Mouse (Mus musculus) testis, postnatal 14 days (tissue): ENCODE results near the gene Ankmy2.

ENCODE experiments used
- DNase-seq: peaks from one replicate; pipeline ENCODE4 v3.0.0; 2021; ENCODE audit warnings: low spot score

The Ankmy2 gene

DNA sequence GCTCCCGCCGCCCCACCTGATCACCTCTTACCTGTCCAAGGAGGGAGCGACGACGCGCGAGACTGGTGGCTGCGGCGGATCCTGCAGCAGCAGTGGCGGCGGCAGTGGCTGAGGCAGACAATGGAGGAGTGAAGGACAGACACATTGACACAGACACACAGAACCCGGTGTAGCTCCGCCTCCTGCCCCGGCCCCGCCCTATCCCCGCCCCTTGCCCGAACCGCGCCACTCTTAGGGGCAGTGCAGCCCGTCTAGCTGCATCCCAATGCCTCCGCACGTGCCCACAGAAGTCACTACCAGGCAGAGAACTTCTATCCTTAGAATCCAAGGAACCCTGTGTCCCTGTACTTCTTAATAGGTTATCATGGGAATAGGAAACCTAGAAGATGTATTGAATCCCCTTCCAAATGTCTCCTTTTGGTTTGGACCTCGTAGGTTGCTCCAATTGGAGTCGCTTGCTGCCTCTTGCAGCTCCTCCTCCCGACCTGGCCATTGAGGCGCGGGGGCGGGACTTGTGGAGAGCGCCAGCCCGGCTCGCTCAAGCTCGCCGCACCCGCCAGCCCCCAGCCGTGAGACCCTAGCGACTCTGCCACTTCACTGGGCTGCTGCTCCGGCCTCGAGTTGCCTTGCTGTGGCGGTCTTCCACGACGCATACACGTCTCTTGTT lies at the start of gene Ankmy2:
TSS of gene Ankmy2 (plus strand) at position 478 of the 667 bp plus-strand sequence.
- peak; percentile 87 for DNase-seq

DNA sequence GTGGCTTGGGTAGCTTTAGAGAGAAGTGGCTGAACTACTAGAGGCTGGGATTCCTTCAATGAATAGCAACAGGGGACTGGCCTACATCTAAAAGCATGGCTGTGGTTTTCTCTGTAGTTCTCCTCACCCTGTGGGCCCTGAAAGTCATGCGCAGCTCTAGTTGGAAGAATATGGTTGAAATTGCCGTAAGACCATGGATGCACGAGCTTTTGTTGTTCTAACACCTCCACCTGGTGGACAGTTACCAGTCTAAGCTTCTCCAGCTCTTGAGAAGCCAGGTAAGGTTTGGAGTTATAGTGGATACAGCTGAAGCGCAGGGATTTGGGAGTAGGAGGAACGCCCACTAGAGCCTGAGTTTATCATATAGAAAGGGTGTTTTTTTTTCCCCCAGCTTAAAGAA lies 48.5 kb upstream of the Ankmy2 start:
- no peak for DNase-seq

DNA sequence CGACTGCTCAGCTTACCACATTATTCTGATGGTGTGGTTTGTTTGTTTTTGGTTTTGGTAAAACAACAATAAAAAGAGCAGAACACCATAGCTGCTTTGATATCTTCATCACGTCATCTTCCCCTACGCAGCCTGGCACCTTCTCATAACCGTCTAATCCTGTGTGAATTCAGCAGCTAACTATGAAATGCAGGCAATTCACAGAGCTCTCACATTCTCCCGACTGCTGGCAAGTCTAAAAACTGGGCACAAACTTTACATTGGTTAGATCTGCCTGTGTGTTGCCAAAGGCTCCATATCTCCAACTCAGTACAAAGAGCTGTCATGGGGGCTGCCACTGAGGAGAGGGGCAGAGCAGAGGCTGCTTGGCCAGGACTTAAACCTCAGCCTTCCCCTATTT lies 46.5 kb upstream of the Ankmy2 start:
- DNase-seq: no peak

DNA sequence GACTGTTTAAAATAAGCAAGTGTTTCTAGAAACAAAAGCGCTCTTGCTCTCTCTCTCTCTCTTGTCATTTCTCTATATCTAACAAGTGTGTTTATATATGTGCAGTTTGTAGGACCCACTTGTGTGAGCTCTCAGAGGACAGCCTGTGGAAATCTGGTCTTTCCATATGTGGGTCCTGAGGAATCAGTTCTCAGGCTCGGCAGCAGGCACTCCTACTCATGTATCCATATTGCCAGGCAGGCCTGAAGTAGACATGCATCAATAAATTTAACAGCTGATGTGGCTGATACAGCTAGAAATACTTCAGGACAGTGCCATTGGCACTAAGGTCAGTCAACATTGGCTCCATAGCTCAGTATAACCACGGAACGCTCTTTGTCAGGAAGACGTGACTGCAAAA lies 45.8 kb upstream of the Ankmy2 start:
- no peak for DNase-seq

DNA sequence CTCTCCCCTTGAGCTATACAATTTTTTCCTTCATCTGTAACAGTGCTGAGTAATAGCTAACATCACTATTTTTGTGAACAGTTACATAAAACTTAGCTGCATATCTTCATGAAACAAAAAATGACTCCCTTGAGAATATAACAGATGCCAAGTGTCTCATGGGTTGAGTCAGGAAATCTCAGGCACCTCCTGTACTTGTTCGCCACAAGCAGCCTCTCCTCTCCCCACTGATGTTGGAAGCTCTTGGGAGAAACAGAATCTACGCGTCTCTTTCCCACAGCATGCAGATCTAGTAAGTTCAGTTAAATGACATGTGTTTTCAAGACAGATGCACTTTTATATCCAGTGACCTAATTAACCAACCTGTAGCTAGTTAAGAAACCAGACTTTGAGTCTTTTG lies 44.8 kb upstream of the Ankmy2 start:
- DNase-seq: no peak

DNA sequence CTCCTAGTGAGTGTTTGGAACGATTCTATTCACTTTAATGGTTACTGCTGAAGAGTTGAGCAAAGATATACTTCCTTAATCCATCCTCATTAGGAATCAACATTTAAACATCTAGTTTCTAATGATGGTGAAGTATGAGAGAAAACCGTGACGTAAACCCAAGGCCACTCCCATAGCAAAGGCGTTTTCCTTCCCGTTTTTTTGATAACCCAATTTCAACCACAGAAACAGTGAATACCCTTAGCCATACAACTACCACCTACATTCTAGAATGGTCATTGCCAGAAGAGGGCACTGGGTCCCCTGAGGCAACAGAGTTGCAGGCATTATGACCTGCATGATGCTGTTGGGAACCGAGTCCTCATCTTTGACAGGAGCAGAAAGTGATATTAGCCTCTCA lies 39.8 kb upstream of the Ankmy2 start:
- DNase-seq: no peak

DNA sequence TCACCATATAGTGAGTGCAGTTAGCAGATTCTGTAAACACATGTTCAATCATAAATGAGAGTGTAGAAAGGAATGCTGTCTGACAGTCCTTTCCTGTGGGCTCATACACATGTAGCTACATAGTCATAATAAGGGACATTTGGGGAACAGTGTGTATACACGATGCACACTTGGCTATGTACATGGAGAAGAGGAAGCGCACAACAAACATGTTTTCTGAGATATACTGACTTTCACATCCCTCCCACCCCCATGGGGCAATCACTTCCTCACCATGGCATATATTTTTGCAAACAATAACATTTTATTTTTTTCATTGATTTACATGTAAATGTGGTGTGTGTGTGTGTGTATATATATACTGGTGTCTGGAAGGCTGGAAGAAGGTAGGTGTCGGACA lies 37.7 kb upstream of the Ankmy2 start:
- no peak for DNase-seq

DNA sequence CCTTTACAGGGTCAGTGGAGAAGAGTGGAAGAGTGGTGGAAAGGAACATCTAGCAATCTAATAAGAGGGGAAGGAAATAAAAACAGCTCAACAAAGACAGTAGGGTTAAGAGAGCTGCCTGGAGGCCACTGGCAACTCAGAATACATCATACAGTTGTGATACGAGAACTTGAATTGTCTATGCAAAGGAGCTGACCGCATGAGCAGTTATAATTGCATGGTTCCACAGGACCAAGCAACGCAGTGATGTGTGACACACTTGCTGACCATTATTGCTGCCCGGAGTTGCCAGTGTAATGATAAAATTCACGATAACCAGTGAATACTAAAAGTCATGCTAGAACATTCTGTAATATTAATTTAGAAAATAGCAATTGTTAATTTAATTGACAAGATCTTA lies 30.9 kb upstream of the Ankmy2 start:
- no peak for DNase-seq

DNA sequence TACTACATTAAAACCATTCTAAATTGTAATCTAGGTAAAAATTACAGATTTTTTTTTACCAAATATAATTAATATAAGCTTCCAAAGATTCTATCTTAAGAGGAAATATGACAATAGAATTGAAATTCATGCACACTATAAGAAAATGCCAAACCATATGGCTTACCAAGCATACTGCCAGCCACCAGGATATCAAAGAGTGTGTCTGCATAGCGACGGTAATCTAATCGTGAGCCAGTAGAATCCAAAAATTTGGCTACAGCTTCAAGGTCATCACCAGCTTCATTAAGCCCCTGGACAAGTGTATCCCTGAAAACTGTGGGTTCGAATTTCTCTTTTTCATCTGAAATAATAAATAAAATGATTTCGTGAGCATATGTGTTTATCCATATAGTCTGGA lies 27.1 kb upstream of the Ankmy2 start:
- DNase-seq: no peak

DNA sequence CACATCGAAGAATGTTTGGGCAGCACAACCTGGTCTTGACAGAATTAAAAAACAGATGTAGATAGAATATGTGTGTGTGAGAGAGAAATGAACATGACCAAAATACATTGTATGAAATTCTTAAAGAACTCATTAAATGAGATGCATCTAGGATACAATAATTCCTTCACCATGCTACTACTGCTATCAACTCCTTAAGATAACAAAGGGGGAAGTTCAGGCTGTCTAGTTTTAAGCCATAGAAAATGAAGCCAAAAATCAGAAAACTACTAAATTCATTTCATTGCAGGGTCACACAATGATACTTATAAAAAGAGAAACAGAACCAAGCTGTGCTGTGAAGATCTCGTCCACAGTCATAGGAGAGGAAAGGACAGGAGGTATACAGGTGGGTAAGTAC lies 24.7 kb upstream of the Ankmy2 start:
- no peak for DNase-seq

DNA sequence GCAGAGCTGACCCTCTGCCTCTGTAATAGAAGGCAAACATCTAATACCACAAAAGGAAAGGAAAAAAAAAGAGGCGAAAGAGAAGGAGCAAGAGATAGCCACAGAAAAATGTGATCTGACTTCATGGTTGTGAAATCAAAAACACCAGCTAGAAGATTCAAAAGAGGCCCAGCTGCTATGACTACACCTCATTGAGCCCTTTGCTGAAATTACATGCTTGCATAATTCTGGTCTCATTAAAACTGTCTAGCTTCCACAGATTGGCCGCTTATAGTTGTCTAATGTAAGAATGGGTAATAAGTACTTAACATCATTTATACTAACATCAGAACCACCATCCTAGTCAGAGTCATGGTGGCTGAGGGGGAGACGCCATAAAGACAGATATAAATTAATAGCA lies 24.2 kb upstream of the Ankmy2 start:
- no peak for DNase-seq

DNA sequence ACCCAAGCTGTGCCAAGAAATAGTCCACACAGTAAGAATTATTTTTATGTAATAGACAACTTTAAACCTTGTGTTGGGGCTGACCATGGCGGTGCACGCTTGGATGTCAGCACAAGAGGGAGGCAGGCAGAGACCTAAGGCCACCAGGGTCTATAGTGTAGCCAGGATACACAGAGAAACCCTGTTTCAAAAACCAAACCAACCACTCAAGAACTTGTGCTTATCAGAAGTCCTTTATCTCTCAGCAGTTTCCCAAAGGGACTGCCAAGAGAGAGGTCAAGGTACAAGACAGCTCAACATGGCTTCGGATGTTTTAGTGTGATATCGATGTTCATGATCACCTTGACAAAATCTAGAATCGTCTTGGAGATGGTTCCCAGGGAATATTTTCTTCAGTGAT lies 23.4 kb upstream of the Ankmy2 start:
- no peak for DNase-seq

DNA sequence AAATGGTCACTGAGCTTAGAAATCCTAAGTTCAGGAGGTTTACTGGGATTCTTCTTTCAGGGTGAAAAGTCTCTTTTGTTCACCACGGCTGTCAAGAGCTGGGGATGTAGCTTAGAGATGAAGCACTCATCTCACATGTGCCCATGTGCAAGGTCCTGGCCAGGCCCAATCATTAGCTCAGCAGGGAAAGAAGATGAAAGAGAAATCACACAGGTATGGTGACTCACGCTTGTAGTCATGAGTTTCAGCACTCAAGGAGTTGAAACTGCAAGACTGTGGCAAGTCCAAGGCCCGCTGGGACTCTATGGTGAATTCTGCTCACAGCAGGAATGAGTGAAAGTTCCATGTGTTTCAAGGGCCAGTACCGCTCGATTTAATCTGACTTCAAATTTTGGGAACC lies 22.8 kb upstream of the Ankmy2 start:
- DNase-seq: no peak

DNA sequence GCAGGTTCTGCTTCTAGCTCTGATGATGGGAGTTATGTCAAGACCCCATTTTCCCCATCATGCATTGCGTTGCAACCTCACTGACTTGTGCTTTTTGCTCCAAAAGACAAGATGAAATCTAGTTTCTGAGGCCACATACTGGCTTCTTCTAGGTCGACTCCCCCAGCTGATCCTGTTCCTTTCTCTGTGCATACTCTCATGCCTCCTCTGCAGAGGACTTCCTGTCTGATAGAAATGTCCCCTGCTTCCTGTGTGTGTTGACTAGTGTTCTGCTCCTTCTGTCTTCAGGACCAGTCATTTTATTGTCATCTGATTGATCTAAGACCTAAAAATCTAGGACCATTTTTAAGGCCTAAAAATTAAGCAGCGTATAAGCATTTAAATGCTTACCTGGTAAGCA lies 21.5 kb upstream of the Ankmy2 start:
- no peak for DNase-seq

DNA sequence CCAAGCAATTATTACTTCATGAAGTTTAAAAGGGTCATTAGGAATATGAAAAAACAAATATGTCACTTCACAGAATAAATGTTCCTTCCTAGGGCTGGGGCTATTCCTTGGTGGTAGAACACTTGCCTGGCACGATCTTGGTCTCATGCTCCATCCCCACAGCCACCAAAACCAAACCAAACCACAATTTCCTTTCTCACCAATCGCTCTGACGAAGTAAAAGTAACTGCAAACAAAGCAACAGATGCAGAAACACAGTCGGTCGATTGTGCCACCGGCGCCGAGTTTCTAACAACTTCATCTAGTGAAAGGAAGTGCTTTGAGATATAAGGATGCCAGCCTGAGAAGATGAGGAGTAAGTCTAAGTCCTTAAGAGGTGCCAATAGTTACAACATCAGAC lies 20.6 kb upstream of the Ankmy2 start:
- DNase-seq: no peak

DNA sequence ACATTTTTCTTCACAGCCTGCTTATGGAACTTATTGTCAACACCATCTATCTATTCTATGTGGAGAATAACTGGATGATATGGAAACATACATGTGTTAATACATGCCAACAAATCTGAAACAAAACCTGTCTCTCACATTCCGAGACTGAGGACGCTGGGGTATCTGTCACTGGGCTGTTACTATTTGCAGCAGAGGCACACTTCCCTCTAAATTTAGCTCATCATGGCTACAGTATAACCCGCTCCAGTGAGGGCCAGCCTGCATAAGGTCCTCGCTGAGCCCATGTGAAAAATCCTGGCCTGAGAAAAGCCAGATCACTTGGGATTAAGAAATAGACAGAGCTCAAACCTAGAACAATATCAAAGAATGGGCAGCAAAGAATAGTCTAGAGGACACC lies 19.7 kb upstream of the Ankmy2 start:
- DNase-seq: no peak

DNA sequence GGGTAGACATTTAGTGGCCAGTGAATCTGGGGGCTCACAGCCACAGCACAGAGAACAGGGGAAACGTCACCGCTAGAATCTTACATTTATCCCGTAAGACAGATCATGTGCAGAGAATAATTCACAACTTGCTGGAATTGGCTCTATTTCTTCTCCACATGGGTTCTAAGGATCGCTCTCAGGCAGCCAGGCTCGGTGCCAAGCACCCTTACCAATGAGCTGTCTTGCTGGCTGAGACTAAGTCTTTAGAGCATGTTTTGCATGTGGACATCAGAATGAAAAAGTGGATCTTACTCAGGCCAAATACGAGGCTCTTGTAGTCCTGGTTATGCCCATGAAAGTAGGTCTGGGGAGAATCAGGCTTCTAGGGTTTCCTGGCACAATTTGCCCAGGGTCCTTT lies 16.5 kb upstream of the Ankmy2 start:
- DNase-seq: no peak

DNA sequence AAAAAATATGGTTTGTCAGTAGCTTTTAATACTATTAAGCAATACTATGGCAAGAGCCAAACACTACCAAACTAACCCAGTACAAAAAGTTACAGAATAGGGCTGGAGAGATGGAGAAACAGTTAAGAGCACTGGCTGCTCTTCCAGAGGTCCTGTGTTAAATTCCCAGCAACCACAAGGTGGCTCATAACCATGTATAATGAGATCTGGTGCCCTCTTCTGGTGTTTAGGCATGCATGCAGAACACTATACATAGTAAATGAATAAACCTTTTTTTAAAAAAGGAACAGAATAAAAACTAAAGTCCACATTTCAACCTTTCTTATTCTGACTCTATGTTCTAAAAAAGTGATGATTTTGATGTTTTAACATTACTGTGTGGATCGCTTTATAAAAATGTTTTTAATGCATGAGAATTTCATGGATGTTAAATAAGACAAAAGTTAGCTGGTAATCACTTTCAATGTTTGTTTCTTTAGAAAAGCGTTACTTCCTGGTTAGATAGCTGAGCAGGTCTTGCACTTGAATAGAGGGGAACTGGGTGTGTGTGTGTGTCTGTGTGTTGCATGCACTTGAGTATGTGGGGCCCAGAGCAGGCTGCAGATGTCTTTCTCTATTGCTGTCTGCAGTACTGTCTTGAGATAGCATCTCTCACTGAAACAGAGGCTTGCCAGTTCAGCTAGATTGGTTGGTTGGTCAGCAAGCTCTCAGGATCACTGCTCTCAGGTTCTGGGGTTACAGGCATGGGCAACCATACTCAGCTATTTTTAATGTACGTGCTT lies 10.5 kb upstream of the Ankmy2 start:
- DNase-seq: no peak

DNA sequence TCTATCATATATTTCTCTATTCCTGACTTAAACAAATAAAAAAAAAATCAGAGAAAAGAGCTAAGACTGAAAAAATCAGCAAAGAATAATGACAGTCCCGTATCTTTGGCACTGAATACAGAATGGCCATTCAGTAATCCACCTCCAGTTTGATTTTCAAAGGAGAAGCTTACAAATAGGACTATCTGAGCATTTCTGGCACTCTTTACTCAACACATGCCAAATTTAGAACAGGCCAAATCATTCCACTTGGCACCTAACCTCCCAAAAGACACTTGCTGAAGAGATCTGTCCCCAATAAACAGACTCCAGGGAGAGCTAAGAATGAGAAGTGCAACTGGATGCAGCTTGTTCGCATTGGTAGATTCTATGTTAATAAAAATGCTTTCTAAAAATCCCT lies 6.6 kb upstream of the Ankmy2 start:
- DNase-seq: no peak

DNA sequence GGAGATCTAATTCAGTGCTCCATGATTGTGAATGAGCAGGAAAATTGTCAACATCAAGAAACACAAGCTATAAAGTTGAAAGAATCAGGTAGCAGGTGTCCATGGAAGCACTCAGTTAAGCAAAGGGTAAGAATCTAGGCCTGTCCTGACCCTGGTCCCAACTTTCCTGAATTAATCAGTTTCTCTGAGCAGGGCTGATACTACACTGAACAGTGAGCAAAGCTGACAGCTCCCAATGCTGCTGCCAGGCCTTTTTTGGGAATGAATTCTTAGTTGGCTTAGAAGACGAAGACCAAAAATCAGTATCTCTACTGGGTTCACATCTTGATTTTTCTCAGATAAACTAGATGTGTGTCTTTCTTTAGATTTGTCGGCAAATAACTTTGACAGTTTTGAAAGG lies 6.2 kb upstream of the Ankmy2 start:
- DNase-seq: no peak

DNA sequence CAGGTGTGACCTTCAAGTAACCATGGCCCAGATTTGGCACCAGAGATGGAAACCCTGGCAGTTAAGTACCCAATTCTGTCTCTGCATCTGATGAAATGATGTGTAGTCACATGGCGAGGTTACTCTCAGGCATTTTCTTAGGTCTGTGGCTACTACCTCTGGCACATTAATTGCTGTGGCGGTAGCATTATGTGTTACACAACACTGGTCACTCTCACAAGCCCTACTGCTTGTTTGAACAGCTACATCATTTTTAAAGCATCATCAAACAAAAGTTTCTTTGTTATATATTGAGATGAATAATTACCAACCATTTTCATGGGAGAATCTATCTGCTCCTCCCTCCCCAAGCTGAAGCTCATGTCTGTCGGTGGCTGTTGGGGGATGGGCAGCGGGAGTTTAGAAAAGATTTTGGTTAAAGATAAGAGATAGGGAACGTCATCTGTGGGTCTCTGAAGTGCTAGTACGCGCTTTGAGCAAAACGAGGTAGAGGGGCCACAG lies 1.7 kb upstream of the Ankmy2 start:
- DNase-seq: no peak

DNA sequence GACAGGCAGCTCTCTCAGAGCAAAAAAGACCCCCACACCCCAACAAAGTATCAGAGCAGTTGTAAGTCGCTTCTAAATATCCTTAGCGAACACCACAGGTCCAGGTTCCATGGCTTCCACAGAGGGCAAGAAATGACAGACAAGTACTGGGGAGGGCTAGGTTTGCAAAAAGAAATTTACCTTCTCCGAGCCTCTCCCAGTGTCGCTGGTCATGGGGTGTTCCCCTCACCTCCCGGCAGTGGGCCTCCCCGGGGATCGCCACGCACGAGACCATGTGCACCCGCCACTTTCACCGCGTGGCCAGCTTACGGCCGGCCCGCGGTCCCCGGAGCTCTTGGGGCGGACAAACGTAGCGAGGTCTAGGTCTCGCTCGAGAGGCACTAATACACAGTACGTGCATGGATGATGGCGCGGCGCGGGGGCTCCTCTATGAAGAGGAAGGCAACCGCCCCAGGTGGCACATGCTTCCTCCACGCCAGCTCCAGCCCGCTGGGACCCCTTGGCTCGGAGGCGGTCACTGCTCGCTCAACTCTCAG lies 745 bp upstream of the Ankmy2 start:
- DNase-seq: no peak

DNA sequence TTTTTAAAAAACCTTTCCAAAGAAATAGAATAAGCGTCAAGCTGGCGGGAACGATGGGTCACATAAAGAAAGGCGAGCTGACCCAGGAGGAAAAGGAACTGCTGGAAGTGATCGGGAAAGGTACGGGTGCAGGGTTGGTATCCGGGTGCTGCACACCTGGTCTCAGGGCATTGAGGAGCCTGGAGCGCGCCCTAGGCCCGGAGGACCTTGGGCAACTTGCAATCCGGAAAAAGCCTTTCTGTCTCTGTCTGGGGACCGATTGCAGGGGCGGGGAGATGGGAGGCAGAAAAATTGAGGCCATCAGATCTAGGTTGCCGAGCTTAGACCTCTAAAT lies 357 bp downstream of the Ankmy2 start:
- no peak for DNase-seq
